Mouse (Mus musculus) testis, adult 2 months (tissue): ENCODE results near the gene Nr0b2.

Experiments
- CTCF ChIP-seq: fragments of 200-500 bp; IDR thresholded peaks from 2 replicates; pipeline ENCODE4 v1.5.1; 2012; ENCODE audit warnings: low read depth, mild to moderate bottlenecking, inconsistent platforms, low read length, moderate library complexity; ENCODE audit not compliant: control insufficient read depth, insufficient read depth, insufficient replicate concordance
- POLR2A ChIP-seq: fragments of 200-500 bp; IDR thresholded peaks from 2 replicates; pipeline ENCODE4 v1.6.1; 2012; ENCODE audit warnings: low read depth, mild to moderate bottlenecking, inconsistent platforms, low read length, moderate library complexity; ENCODE audit not compliant: control insufficient read depth

GRCm38 (mm10) chr4:133552768-133553447, at the start of gene Nr0b2:
- TF ChIP-seq CTCF (no peak), POLR2A (no peak)
